Mouse (Mus musculus) adrenal gland, postnatal 14 days (tissue): Measurements from ENCODE around the gene Caskin1. TPM values are rescaled to one million over a fixed set of nuclear protein-coding genes. Genes with fewer than 3 reads are reported as not detected.

Experiments used
- DNase-seq: peaks from one replicate; pipeline ENCODE4 v3.0.0; 2021; ENCODE audit warnings: mixed read lengths
- total RNA-seq: library from RNA; stranded (reverse); gene quantifications from 2 replicates; pipeline ENCODE4 v1.2.3, GENCODE M21; 2021

Gene Caskin1
- total RNA-seq, 1 experiment from 2014 or later = 14.8 TPM

- no peak for DNase-seq
Observed at GRCm38 (mm10) chr17:24531064-24531463, 42.7 kb downstream of the Caskin1 start.

GRCm38 (mm10) chr17:24532045-24532444, 43.6 kb downstream of the Caskin1 start:
- DNase-seq = no peak

- DNase-seq = peak; percentile 94
Observed at GRCm38 (mm10) chr17:24533099-24533992, 44.9 kb downstream of the Caskin1 start.

GRCm38 (mm10) chr17:24534160-24534718, 45.8 kb downstream of the Caskin1 start, which contains the start of gene Rab26:
Gene Rab26 (minus strand): TSS chr17:24534210.
- DNase-seq = no peak

GRCm38 (mm10) chr17:24535300-24535699, 46.9 kb downstream of the Caskin1 start:
- DNase-seq = no peak

GRCm38 (mm10) chr17:24537536-24537935, 49.1 kb downstream of the Caskin1 start:
- no peak for DNase-seq

- peak; percentile 52 for DNase-seq
Observed at GRCm38 (mm10) chr17:24538950-24539349, 50.5 kb downstream of the Caskin1 start.

GRCm38 (mm10) chr17:24540375-24540774, 52.0 kb downstream of the Caskin1 start:
- peak; percentile 68 for DNase-seq

- no peak for DNase-seq
Observed at GRCm38 (mm10) chr17:24544613-24545012, 56.2 kb downstream of the Caskin1 start.

- DNase-seq = no peak
Observed at GRCm38 (mm10) chr17:24545247-24545646, 56.8 kb downstream of the Caskin1 start.

GRCm38 (mm10) chr17:24546234-24546633, 57.8 kb downstream of the Caskin1 start:
- DNase-seq = no peak

GRCm38 (mm10) chr17:24548435-24548834, 60.0 kb downstream of the Caskin1 start:
- DNase-seq = no peak

GRCm38 (mm10) chr17:24548921-24549617, 60.7 kb downstream of the Caskin1 start:
- DNase-seq = peak; percentile 85

- peak; percentile 99 for DNase-seq
Observed at GRCm38 (mm10) chr17:24549618-24550415, 61.4 kb downstream of the Caskin1 start, which contains the start of gene Pkd1. Gene Pkd1 (plus strand): TSS chr17:24549834.

- peak; percentile 91 for DNase-seq
Observed at GRCm38 (mm10) chr17:24550416-24551049, 62.1 kb downstream of the Caskin1 start.

GRCm38 (mm10) chr17:24551050-24551444, 62.6 kb downstream of the Caskin1 start:
- no peak for DNase-seq

GRCm38 (mm10) chr17:24557091-24557490, 68.7 kb downstream of the Caskin1 start:
- DNase-seq = no peak
